17 mouse cellular contexts compared by ENCODE assay signal in genomic region chr4:155472716-155473290, GRCm38 (mm10). TPM values are rescaled to one million over a fixed set of nuclear protein-coding genes. Genes with fewer than 3 reads are reported as not detected.
DNase-seq lines count a peak whose midpoint lies in the region; ATAC-seq and TF ChIP-seq lines count a peak whose summit lies in the region.
"Had no signal": no experiment of that assay in that cellular context is flagged by ENCODE, and none has a peak within 500 bp of the region (broad histone marks: within the 10 kb centered on the region; RNA-seq: fewer than 3 reads in every experiment).

No protein-coding gene starts in this region.

- TF ChIP-seq CTCF in thymus, adult 2 months (IDR thresholded peaks at IDR 0.05; ENCODE audit: borderline replicate concordance, control insufficient read depth, extremely low read depth, insufficient read depth, low read length, poor library complexity): no peak

- no peak overlapping the region for H3K4me3 ChIP-seq in limb, embryonic 12.5 days (replicated peaks)
- no peak overlapping the region for H3K4me3 ChIP-seq in limb, embryonic 10.5 days
- H3K4me3 ChIP-seq in limb, embryonic 14.5 days (replicated peaks; ENCODE audit: low read length): no peak overlapping the region
- no peak overlapping the region for H3K4me3 ChIP-seq in thymus, adult 2 months (ENCODE audit: control insufficient read depth, insufficient read depth, low read length)
- H3K4me3 ChIP-seq: embryonic facial prominence, embryonic 15.5 days; heart, adult 2 months had no signal

- no peak overlapping the region for H3K27ac ChIP-seq in limb, embryonic 12.5 days
- no peak overlapping the region for H3K27ac ChIP-seq in limb, embryonic 10.5 days
- H3K27ac ChIP-seq in limb, embryonic 14.5 days (replicated peaks; ENCODE audit: low read depth, low read length): no peak overlapping the region
- H3K27ac ChIP-seq in thymus, adult 2 months (ENCODE audit: control insufficient read depth, insufficient read depth, low read length): no peak overlapping the region
- H3K27ac ChIP-seq: embryonic facial prominence, embryonic 15.5 days; heart, adult 2 months; liver, embryonic 14.5 days; macrophage had no signal

- ATAC-seq in limb, embryonic 12.5 days (ENCODE audit: insufficient number of reproducible peaks, insufficient read depth, low FRiP score, low TSS enrichment, low read depth): no peak
- ATAC-seq in limb, embryonic 14.5 days (ENCODE audit: low FRiP score, low read depth): no peak
- ATAC-seq: forebrain, embryonic 16.5 days had no signal

- TF ChIP-seq POLR2A in limb, embryonic 14.5 days (IDR thresholded peaks at IDR 0.05; ENCODE audit: borderline replicate concordance, extremely low read depth, insufficient read depth, insufficient read length): no peak
- no peak for TF ChIP-seq POLR2A in thymus, adult 2 months (IDR thresholded peaks at IDR 0.05; ENCODE audit: control insufficient read depth, extremely low read depth, insufficient read depth, low read length, poor library complexity)

- 70% methylated on average over 3 of the region's 3 CpGs for WGBS in limb, embryonic 12.5 days
- WGBS in limb, embryonic 10.5 days: 78% methylated on average over 3 of the region's 3 CpGs
- WGBS in limb, embryonic 14.5 days: 57% methylated on average over 3 of the region's 3 CpGs
- 90% methylated on average over 3 of the region's 3 CpGs for WGBS in thymus, adult 2 months

- DNase-seq in adrenal gland, postnatal 10 days: peak; percentile 44
- no peak for DNase-seq in adrenal gland, adult 2 months
- no peak for DNase-seq in limb, embryonic 10.5 days (ENCODE audit: low spot score)
- DNase-seq in cerebellum, adult 9-11 months: peak; percentile 90
- no peak for DNase-seq in limb, embryonic 14.5 days (ENCODE audit: low spot score)
- no peak for DNase-seq in thymus, adult 2 months
- DNase-seq in thymus, postnatal 25 days: no peak
- DNase-seq: right cerebral cortex, postnatal 14 days; thymus, postnatal 4 days had no signal

- peaks cover 5% of the 10 kb centered on the region for H3K4me1 ChIP-seq in limb, embryonic 12.5 days (replicated peaks)
- H3K4me1 ChIP-seq in limb, embryonic 10.5 days: peaks cover 10% of the 10 kb centered on the region
- 0 out of 2 replicates have a peak, but pooled peaks cover 4% of the 10 kb centered on the region for H3K4me1 ChIP-seq in limb, embryonic 14.5 days (ENCODE audit: control insufficient read depth, insufficient read depth, low read length)
- H3K4me1 ChIP-seq in thymus, adult 2 months (replicated peaks; ENCODE audit: control insufficient read depth, insufficient read depth, low read length): peaks cover 11% of the 10 kb centered on the region

- H3K9me3 ChIP-seq in limb, embryonic 12.5 days: no peaks in the 10 kb centered on the region
- H3K9me3 ChIP-seq in limb, embryonic 10.5 days (replicated peaks): no peaks in the 10 kb centered on the region
- H3K9me3 ChIP-seq in limb, embryonic 14.5 days (ENCODE audit: control insufficient read depth, low read length): no peaks in the 10 kb centered on the region
- H3K9me3 ChIP-seq: embryonic facial prominence, embryonic 15.5 days had no signal

- 0 out of 2 replicates have a peak overlapping the region, but pooled peaks have one; percentile 9 for H3K9ac ChIP-seq in limb, embryonic 12.5 days (replicated peaks)
- peak overlapping the region; percentile 28 for H3K9ac ChIP-seq in limb, embryonic 14.5 days (ENCODE audit: low read depth, low read length, severe bottlenecking)
- H3K9ac ChIP-seq: embryonic facial prominence, embryonic 15.5 days; liver, embryonic 14.5 days had no signal

- no peaks in the 10 kb centered on the region for H3K36me3 ChIP-seq in limb, embryonic 12.5 days
- H3K36me3 ChIP-seq in limb, embryonic 10.5 days: no peaks in the 10 kb centered on the region
- no peaks in the 10 kb centered on the region for H3K36me3 ChIP-seq in limb, embryonic 14.5 days (ENCODE audit: control insufficient read depth, insufficient read depth, low read length)
- H3K36me3 ChIP-seq in thymus, adult 2 months (ENCODE audit: control insufficient read depth, insufficient read depth, low read length): no peaks in the 10 kb centered on the region
- H3K36me3 ChIP-seq: embryonic facial prominence, embryonic 15.5 days had no signal

- H3K27me3 ChIP-seq in limb, embryonic 12.5 days: peaks cover 34% of the 10 kb centered on the region
- peaks cover 44% of the 10 kb centered on the region for H3K27me3 ChIP-seq in limb, embryonic 10.5 days (ENCODE audit: low read depth, poor library complexity, severe bottlenecking)
- H3K27me3 ChIP-seq in limb, embryonic 14.5 days (ENCODE audit: control insufficient read depth, insufficient read depth, low read length): no peaks in the 10 kb centered on the region
- no peaks in the 10 kb centered on the region for H3K27me3 ChIP-seq in thymus, adult 2 months (ENCODE audit: control insufficient read depth, insufficient read depth, low read length)

- H3K4me2 ChIP-seq in limb, embryonic 12.5 days: no peak overlapping the region
- H3K4me2 ChIP-seq in limb, embryonic 14.5 days (replicated peaks; ENCODE audit: low read depth, low read length, severe bottlenecking): no peak overlapping the region
- H3K4me2 ChIP-seq: embryonic facial prominence, embryonic 15.5 days had no signal

RNA-seq across cellular contexts. Expression of gene Tmem52, which starts 3.9 kb away (rescaled TPM):
- total RNA-seq in adrenal gland, postnatal 10 days (2021): 10 to 100 TPM; 14.9 to 17.5 TPM
- 10 to 100 TPM in 1 of 2 experiments, 1 to 10 TPM in 1; 7.5 to 13.1 TPM for total RNA-seq in adrenal gland, adult 2 months (2021)
- 79.1 and 189 TPM in 2 replicates for polyA plus RNA-seq in adrenal gland, adult 2 months (2012; rRNA removed)
- polyA plus RNA-seq in limb, embryonic 12.5 days (2016; fragmentation: Nextera tagmentation; extraction: Ambion mirVana): not detected in 2 replicates
- polyA plus RNA-seq in limb, embryonic 10.5 days (2016; fragmentation: Nextera tagmentation; extraction: Ambion mirVana): not detected in 2 replicates
- 0.42 and 0.50 TPM in 2 replicates for polyA plus RNA-seq in limb, embryonic 14.5 days (2012; rRNA removed)
- not detected in 2 replicates for polyA plus RNA-seq in limb, embryonic 14.5 days (2014; fragmentation: Nextera tagmentation; extraction: Ambion mirVana)
- polyA plus RNA-seq in thymus, adult 2 months (2012; rRNA removed): 0.62 and 2.1 TPM in 2 replicates
- total RNA-seq: hematopoietic stem cell, adult 5-6 weeks; monocyte, adult 5-6 weeks had no signal
- polyA plus RNA-seq: forebrain, embryonic 16.5 days; liver, embryonic 14.5 days; macrophage had no signal

RNA-seq across cellular contexts. Expression of gene Gnb1, which starts 18.4 kb away (rescaled TPM):
- 100 to 1,000 TPM; 375 to 395 TPM for total RNA-seq in adrenal gland, postnatal 10 days (2021)
- 100 to 1,000 TPM; 445 to 452 TPM for total RNA-seq in adrenal gland, adult 2 months (2021)
- polyA plus RNA-seq in adrenal gland, adult 2 months (2012; rRNA removed): 353 and 354 TPM in 2 replicates
- 538 and 556 TPM in 2 replicates for polyA plus RNA-seq in limb, embryonic 12.5 days (2016; fragmentation: Nextera tagmentation; extraction: Ambion mirVana)
- polyA plus RNA-seq in limb, embryonic 10.5 days (2016; fragmentation: Nextera tagmentation; extraction: Ambion mirVana): 583 and 605 TPM in 2 replicates
- polyA plus RNA-seq in limb, embryonic 14.5 days (2012; rRNA removed): 511 and 686 TPM in 2 replicates
- polyA plus RNA-seq in limb, embryonic 14.5 days (2014; fragmentation: Nextera tagmentation; extraction: Ambion mirVana): 440 and 493 TPM in 2 replicates
- polyA plus RNA-seq in thymus, adult 2 months (2012; rRNA removed): 850 and 885 TPM in 2 replicates

Comparison
In these comparisons a context has a peak if more than half of its experiments do, and no peak if none do; other contexts are left out.
1. DNase-seq: peak in adrenal gland, postnatal 10 days (single experiment) and cerebellum, adult 9-11 months (single experiment); none in adrenal gland, adult 2 months (single experiment), limb, embryonic 10.5 days (single experiment), limb, embryonic 14.5 days (single experiment), thymus, adult 2 months (single experiment) and thymus, postnatal 25 days (single experiment).
2. RNA of gene Tmem52, which starts 3.9 kb away (polyA plus RNA-seq): 79.1 to 189 TPM in adrenal gland, adult 2 months; 0.62 to 2.1 TPM in thymus, adult 2 months, 0.42 to 0.50 TPM in limb, embryonic 14.5 days, not detected in limb, embryonic 12.5 days and not detected in limb, embryonic 10.5 days; every median in the first group is over 10 times any median in the second.